Mouse (Mus musculus) megakaryocyte, embryonic 14.5 days (primary cell): ENCODE results near the gene Sema6b.

Experiments used
- FLI1 ChIP-seq: IDR thresholded peaks from 2 replicates; pipeline ENCODE4 v1.6.1; 2012; ENCODE audit warnings: low read length, inconsistent platforms, mixed read lengths
- GATA1 ChIP-seq: IDR thresholded peaks from 3 replicates; pipeline ENCODE4 v1.6.1; 2012; ENCODE audit warnings: mixed read lengths, low read length, inconsistent platforms, borderline replicate concordance

DNA sequence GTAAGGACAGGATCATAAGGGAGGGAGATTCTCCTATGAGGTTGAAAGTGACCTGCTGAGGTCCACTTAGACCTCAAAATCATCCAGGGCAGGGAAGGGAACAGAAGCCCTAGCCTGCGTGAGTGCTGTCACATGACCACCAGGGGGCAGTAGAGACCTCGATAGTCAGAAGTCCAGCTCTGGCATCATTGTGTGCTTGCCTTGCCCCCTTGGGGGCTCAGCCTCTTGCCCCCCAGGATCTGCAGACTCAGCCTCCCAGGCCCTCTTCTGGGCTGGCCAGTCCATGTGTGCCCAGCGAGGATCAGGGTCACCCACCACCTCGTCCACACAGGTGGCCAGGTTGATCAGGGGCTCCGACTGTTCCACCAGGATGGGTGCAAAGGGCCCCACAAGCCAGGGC lies 28.3 kb downstream of the Sema6b start:
- no peak for TF ChIP-seq GATA1
- TF ChIP-seq FLI1, result no peak
